Mouse (Mus musculus): ENCODE measurements at regions not wholly inside any gene's neighbourhood (a gene's known extent, or its start where the extent isn't known, plus 50 kb on each side); places are given as distances from the start of the nearest gene placed in this dataset.

DNA sequence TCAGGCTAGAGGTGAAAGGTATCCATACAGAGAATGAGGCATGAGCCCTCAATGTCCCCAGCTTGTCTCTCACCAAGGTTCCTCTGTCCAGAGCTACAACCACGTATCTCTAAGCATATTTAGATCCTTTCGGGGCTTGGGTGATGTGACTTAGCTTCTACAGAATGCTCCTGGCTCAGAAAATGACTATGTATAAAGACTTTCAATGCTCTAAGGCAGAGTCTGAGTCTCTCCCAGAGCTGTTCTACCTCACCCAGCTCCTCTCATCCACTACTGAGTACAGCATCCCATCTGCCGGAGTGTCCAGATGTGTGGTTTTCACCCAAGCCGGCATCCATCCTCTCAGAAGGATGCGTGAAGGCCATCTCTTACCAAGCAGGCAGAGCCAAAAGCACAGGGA lies 216.1 kb upstream of the Spdye4c start:
- no peak for DNase-seq

DNA sequence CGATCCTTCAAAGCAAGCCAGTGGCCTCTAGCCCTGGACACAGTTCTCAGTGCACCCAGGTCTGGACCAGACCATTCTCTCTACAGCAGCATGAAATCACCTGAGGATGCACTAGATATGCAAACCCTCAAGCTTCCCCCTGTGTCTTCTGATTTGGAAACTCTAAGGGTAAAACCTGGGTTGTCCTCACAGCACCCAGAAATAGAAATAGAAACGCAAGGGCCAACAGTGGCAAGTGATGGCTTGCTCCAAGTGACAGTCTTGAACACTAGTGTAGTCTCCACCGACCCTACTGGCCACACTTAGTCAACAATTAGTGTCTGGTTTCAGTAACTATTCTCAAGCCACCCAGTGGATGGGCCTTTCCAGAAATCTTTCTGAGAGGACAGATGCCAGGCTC lies 215.2 kb upstream of the Spdye4c start:
- no peak for DNase-seq

DNA sequence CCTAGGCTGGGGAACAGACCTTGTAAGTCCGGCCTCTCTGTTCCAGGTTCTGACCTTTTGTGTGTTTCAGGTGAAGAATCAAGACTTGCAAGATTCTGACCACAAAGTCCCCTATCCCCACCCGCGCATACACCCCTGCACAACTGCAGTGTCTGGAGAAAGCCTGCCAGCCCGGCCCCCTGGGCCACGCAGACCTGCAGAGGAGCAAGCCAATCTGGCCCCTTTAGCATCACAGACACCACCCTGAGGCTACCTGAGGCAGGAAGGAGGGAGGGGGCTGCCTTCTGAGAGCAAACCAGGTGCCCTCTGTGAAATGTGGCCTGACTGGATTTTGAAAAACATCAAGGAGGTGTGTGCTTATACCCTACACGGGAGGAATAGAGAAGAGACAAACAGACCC lies 213.8 kb upstream of the Spdye4c start:
- no peak for DNase-seq

DNA sequence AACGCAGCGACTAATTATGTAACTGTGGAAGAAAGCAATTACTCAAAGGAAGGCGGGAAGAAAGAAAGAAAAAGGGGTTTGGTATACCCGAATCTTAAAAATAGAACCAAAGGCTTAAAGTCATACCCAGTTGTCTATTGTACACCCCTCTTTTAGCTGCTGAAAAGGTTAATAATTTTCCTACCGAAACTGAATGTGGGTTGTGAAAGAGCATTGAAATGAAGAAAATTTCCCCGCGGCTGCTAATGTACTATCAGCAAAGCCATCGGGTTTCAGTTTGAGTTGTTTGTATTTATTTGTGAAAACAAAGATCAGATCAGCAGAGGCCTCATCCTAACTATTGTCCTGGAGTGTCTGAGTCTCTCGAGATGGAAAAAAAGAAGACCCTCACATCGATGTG lies 213.3 kb upstream of the Spdye4c start:
- no peak for DNase-seq

DNA sequence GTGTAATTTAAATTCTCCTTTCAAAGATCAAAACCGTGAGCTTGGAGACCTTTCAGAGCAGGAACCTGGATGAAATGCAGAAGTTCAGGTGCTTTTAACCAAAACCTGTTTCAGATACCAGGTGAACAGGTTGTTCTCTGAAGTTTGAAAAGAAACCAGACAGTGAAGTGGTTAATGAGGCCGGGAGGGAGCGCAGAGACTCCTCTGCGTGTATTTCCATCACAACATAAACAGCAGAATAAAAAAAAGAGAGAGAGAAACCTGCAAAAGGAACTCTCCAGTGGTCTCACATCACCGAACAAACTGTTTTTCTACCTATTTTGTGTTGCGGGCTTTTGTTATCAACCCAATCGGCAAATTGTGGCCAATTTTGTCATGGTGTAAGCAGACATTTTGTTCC lies 212.6 kb upstream of the Spdye4c start:
- DNase-seq = no peak

DNA sequence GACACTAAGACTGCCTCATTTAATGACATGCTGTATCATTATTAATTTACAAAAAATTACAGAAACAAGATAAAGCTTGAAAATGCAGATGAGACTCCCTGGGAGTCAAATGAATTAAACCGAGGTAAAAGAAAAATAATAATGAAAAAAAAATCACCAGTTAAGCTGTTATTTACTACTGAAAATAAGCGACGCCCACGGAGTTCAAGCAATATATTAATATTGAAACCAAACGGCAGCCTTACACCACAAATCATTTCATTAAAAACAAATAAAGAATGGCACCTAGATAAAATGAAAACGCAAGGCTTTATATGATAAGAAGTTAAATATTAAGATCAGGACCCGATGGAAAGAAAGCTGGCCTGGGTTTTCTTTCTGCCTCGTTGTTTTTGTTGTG lies 211.9 kb upstream of the Spdye4c start:
- DNase-seq = no peak

DNA sequence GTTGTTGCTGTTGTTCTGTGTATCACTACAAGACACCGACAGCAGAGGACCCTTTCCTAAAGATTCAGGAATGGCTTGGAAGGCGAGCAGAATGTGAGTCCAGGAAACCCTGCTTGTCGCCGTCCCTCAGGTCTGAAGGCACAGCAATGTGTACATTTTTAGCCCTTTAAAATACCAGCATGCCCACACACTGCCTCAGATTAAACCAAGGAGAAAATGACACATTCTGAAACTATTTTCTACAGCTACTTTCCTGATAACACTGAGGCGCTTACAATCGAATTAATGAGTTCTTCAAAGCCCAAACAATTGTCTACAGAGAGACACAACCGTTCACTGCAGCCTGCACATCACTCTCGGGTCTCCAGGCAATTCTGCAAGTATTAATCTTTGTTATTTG lies 211.5 kb upstream of the Spdye4c start:
- DNase-seq = no peak

DNA sequence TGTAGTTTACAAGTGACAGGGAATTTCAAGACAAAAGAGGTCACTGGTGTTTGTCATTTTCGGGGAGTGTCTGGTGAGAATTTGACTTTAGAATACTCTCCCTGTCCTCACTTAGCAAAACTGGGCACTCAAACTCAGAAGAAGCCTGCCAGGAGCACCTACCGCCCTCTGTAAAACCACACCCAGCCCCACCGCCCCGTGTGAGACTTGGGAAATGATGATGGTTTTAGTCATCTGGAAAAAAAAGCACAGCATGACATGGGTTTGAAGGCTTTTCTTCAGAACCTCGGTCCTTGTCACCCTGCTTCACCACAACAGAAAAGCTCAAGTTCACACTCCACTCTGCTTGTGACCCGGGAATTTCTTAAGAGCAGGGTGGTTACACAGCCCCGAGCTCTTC lies 210.4 kb upstream of the Spdye4c start:
- no peak for DNase-seq

DNA sequence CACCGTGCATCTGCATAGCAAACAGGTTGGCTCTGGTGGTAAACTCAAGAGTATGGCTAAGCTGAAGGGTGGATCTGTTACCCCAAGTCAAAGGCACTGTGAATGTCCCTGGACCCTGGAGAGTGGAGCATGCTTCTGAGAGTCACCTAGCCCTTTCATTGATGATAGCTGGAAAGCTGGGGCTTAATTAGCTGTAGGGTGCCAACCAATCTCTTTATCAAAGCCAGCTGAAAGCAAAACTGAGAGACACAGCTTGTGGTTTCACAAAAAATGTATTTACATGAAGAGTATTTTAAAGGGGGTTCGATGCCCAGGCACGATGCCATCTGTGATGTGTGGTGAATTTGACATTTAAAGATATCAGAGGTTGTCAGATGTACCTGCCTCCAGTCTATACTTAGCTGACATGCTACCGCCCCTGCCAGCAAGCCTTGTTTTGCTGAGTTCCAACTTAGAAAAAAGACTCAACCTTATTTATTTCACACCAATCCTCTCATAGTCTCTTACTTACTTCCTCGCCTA lies 209.3 kb upstream of the Spdye4c start:
- DNase-seq = no peak

DNA sequence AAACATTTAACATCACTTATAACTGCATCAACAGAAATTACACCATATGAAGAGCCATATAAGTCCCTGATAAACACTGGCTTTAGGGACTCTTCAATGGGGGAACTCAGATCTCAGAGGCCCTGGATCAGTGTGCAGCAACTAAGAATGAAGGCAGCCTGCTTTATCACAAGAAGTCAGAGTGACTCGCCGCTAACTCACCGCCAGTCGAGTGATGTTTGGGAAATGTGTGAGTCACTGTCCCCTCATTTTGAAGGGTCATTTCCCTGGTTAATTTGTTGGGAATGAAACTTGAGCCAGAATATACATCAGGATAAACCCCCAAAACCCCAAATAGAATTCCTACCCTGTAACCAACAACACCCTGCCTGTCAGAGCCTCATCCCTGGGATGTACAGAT lies 208.5 kb upstream of the Spdye4c start:
- no peak for DNase-seq

DNA sequence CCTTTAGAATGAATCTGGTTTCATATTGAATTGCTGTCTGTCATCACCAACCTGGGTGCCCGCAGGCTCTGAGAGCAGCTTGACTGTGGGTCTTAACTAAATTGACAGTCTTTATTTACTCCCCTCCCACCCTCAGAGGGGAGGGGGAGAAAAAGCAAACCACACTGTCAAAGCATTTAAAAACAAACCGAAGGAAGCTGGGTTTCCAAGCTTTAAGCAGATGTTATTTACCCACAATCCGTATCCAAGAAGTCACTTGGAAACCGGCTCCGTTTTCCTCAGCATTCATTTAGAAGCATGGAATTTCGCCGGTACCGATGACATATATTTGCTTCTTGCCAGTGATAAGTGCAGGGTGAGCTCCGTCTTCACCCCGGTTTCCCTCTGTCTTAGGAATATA lies 206.4 kb upstream of the Spdye4c start:
- DNase-seq = no peak

DNA sequence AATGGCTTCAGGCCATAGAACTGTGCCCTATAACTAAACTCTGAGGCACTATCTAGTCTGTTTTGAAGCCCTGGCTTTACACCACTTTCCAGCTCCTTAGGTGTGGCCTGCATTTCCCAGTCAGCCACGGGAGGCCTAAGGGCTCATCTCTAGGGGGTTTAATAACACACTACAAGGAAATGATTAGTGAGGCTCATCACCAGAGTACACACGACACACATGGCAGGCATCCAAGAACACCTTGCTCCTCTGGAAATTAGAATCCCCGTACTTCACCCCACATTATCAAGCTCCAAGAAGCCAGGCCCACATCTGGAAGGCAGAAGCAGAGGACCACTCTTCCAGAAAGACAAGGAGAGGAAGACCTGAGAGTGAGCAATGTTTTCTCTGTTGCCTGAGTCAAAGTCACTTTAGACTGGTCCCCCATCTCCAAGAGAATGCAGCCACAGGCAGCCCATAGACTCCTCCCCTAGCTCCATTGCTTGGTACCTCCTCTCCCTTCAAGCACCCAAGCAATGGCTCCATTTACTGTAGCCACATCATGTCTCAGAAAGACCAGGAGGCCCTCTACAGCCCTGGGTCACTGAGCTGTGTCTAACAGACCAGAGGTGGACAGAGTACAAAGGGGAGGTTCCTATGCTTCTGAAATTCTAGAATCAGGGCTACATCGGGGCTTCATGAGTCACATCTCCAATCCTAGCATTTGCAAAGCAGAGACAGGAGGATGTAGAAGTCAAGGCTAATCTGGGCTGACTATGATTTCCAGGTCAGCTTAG lies 204.0 kb upstream of the Spdye4c start:
- DNase-seq = no peak

DNA sequence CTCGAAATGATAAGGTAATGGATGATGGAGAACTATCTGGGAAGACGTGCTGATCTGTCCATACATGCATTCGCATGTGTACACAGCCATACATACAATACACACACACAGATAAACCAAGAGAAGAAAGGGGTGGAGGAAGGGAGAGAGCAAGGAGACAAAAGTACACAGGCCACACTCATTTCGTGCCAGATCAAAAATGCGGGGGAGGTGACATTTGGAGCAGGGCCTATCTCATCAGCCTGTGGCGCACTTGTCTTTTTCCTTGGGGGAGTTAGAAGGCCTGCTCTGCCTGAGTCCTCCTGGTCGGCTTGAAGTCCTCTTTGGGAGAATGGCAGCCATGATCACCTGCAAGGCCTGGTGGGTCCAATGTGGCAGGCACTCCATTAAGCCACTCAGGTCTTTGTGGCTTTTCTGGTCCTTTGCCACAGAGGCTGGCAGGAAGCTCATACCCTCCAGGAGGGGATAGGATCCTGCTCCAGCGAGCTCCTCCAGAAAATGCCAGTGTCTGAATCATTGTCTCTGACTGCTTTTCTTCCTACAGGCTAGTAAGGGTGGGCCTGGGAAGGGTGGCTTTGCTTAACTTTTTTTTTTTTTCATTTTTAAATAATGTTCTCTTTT lies 203.0 kb upstream of the Spdye4c start:
- DNase-seq = no peak

DNA sequence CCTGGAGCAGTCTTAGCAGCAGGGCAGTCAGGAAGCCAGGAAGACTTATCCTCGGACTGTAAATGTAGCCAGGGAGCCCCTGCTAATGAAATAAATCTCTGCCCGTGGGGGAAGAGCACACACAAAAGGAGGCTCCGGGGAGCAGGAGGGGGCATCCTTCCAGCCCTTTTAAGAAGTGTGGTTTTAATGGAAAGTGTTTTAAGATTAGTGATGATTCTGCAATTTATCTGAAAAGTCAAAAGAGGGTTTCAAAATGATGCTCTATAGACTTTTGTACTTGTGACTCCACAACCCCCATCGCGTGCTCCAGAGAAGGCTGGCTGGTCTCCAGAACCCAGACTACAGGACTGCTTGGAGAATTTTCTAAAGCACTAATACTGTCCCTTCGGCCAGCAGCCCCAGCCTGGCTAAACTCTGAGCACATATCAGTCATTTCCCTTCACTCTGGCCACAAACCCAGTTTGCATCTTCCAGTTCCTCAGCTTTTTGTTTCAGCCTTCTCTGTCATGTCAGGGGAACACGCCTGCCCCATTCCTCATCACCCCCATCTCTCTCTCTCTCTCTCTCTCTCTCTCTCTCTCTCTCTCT lies 202.0 kb upstream of the Spdye4c start:
- no peak for DNase-seq

DNA sequence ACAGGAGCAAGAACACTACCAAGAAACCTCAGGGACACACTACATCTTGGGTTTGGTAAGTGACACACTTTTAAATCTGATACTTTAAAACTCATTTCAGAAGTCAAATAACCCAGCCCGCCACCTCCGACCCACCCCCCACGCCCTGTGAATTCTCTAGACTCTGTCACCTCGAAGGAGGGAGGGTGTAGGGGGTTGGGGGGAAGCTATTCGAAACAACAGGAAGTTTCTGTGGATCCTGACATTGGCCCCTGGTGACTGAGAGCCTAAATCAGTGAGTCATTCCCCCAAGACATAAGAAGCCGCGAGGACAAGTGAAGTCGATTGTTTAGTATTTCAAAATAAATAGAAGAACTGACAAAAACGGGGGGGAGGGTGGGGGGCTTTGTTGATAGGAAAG lies 198.7 kb upstream of the Spdye4c start:
- DNase-seq = no peak

DNA sequence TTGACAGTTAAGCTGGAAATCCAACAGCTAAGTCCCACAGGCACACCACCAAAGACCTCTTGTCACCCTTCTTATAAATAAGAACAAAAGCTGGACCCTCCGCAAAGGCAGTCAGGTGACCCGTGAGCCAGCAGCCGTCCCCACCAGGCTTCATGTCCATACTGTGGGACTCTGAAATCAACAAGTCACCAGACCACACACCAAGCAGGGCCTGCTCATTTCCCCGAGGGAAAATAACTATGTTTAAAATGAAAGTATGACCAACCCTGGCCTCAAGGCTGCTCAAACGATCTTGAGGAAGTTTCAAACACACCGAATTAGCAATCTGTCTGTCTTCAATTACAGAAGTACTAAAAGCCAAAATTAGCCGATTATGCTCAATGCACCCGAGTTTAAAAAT lies 197.6 kb upstream of the Spdye4c start:
- no peak for DNase-seq

DNA sequence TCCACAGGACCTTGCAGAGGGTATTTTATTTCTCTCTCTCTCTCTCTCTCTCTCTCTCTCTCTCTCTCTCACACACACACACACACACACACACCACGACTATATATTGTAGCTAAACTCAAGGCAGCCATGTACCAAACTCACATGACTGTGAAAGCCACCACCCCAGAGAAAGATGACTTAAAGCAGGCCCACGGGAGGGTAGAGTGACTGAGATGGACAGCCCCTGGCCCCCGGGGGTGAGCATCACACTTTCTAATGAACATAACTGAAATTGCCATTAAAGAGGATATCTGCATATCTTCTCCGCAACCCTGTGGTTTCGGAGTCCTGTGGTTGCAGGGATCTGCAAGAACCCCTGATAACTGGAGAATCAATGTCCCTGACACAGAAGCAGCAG lies 197.1 kb upstream of the Spdye4c start:
- DNase-seq = no peak

DNA sequence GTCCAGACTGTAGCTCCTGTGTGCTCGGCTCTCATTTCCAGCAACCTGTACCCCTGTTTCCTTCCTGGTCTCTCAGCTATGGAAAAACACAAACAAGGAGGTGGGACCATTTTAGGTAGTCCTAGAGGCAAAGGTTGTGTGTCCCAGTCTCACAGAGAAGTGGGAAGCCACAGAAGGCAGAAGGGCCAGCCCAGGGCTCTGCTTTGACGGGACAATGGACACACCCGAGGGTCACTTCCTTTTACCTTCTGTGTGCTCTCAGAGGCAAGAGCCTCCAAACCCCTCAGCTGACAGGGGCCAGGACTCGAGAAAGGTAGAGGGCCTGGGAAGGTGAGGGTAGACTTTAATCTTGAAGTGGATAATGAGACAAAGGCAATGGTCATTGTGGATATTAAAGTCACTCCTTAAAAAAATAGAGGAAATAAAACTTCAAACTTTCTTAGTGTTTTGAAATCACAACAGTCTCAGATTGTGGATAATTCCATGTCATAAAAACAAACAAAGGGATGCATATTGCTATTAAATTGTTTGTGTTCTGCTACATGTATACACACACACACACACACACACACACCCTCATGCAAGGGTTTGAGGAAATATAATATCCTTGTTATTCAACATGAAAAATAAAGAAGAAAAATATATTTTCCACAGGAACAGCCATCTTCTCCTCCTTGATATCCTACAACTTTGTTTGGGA lies 195.6 kb upstream of the Spdye4c start:
- no peak for DNase-seq

DNA sequence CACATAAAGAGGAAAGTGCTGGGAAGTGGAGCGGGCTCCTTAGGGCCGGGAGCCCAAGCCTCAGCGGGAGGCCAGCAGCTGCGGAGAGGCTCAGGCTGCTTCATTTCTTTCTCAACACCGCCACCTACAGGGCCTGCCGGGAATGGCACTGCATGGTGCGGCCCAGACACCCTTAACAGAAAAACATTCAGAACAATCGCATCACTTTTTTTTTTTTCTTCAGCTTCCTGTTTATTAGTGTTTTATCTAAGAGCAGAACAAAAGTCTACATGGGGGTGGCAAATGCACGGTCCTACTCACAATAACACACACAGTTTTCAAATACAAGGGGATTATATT lies 195.0 kb upstream of the Spdye4c start:
- peak; percentile 94 for DNase-seq

DNA sequence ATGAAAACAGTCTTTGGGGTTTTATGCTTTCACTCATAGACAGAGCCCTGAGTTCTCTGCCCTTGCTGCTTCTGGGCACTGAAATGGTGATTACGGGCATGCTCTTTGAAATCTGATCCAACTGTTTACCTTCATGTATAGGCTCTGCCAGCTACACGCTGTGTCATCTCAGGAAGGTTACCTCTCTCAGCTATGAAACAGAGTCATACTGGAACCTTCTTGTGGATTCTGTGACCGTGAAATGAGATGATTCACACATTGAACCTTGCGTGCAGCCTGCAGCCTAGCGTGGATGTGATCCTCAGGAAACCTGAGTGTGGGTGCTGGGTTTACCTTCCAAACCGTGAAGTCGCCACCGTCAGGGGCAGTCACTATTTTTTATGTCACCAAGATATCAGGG lies 189.7 kb upstream of the Spdye4c start:
- DNase-seq = no peak

DNA sequence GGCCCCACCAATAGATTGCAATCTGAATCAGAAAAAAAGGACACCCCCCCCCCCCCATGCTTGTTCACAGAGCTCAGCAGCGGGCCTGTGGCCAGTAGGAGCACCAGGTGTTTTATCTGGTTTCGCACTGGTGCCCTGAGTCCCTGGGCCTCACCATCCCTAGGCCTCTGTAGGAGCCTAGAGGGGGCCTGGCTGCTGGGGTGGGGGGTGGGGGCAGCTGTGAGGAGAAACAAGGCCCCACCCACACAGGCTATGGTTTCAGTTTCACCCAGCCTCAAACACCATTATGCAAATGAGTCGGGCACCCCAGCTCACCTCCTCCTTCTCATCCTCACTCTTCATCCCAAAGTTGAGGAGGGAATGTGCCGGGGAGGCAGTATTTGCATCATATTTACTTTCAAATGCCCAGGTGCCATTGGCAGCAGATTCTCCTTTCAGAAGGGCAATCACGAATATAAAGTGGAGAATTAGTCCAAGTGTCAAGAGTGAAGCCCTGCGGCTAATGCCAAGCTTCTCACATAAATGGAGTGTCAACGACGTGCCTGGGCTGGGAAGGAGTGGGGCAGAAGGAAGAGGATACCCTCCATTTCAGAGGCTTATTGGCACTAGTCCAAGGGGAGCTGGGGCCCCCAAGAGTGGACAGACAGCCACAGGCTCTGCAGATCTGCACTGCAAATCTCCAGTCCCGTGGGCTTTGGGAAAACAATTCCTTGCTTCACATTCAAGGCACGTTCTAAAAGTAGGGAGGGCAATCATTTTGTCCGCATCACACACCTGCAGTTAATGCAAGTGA lies 187.7 kb upstream of the Spdye4c start:
- no peak for DNase-seq

DNA sequence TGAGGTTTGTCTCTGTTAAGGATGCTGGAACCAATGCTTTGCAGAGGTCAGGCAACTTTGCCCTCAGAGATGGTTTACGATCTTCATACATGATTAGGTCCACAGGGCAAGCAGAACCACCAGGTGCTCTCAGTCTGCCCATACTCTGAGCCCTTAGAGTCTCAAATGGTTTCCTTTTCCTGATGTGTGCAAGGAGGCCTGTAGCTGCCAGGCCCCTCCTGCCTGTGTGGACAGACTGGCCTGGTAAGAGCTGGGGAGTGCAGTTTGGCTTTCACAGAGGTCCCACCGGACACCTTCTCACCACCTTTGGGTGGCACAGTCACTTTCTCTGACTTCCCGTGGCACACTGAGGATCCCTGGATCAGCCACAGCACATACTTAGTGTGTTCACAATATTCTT lies 186.6 kb upstream of the Spdye4c start:
- DNase-seq = no peak

DNA sequence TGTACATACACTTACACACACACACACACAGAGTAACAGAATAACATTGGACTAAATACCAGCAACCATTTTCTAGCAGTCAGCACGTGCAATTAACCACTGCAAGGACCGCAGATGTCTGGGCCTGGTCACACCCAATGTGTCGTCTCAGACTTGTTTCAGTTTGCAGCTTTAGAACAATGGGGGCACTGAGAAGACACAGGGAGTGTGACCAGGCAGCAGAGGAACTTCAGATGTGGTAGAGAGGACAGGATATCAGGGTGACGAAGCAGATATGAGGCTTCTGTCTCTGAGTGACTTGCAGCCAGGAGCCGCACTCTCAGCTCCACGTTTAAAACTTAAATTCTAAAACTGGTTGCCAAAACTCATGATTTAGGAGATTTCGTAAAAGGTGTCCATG lies 183.9 kb upstream of the Spdye4c start:
- DNase-seq = no peak
